Mouse (Mus musculus) forebrain, embryonic 11.5 days (tissue): ENCODE results near the gene Oit3. TPM values are rescaled to one million over a fixed set of nuclear protein-coding genes. Genes with fewer than 3 reads are reported as not detected.
"Not testable (repeated sequence)": the region's sequence is repeated elsewhere in the genome, so short reads cannot be mapped to it uniquely, and the experiment has no call there.

Experiments used
- ATAC-seq: fragments of 200-750 bp; cut with Nextera tagmentation; replicated peaks from 2 replicates; pipeline ENCODE4 v1.8.0; 2017; ENCODE audit warnings: moderate TSS enrichment; ENCODE audit not compliant: low FRiP score
- DNase-seq: peaks from one replicate; pipeline ENCODE4 v3.0.0-alpha.2; 2017; ENCODE audit warnings: low spot score
- H3K27ac ChIP-seq: fragments of 300-500 bp; sonication (generic); 2 replicates; pipeline ENCODE4 v1.5.1; 2014; ENCODE audit warnings: low read depth, low read length
- H3K27me3 ChIP-seq: fragments of 300-500 bp; sonication (generic); 2 replicates; pipeline ENCODE4 v1.6.1; 2014; ENCODE audit warnings: mild to moderate bottlenecking, low read length, mixed read lengths; ENCODE audit not compliant: control insufficient read depth, insufficient read depth
- H3K36me3 ChIP-seq: fragments of 300-500 bp; sonication (generic); 2 replicates; pipeline ENCODE4 v1.6.1; 2014; ENCODE audit warnings: mild to moderate bottlenecking, low read length, moderate library complexity, mixed read lengths; ENCODE audit not compliant: control insufficient read depth, insufficient read depth
- H3K4me1 ChIP-seq: fragments of 300-500 bp; sonication (generic); replicated peaks from 2 replicates; pipeline ENCODE4 v1.6.1; 2014; ENCODE audit warnings: low read length, mixed read lengths; ENCODE audit not compliant: control insufficient read depth, insufficient read depth
- H3K4me2 ChIP-seq: fragments of 300-500 bp; sonication (generic); 2 replicates; pipeline ENCODE4 v1.6.1; 2014; ENCODE audit warnings: low read depth, mild to moderate bottlenecking, low read length, moderate library complexity, mixed read lengths; ENCODE audit not compliant: severe bottlenecking
- H3K4me3 ChIP-seq: fragments of 300-500 bp; sonication (generic); 2 replicates; pipeline ENCODE4 v1.5.1; 2014; ENCODE audit warnings: low read depth, low read length
- H3K9ac ChIP-seq: fragments of 300-500 bp; sonication (generic); 2 replicates; pipeline ENCODE4 v1.6.1; 2014; ENCODE audit warnings: low read length
- H3K9me3 ChIP-seq: fragments of 300-500 bp; sonication (generic); 2 replicates; pipeline ENCODE4 v1.6.1; 2016; ENCODE audit warnings: low read length, mixed read lengths; ENCODE audit not compliant: control insufficient read depth
- WGBS: fragments of 180-500 bp; shearing (Covaris S2); extraction: QIAGEN DNeasy Blood & Tissue Kit; methylation state at CpG from one replicate; pipeline ENCODE4 v1.1.7; 2014; 5-methylcytosine and 5-hydroxymethylcytosine counted together
- polyA plus RNA-seq: library from polyadenylated mRNA; unstranded; fragments of >200 nt; fragmentation: Nextera tagmentation; extraction: Ambion mirVana; gene quantifications from 2 replicates; pipeline ENCODE4 v1.2.1, GENCODE M21; 2014

Oit3 gene
- polyA plus RNA-seq, 1 experiment from 2014 or later = 0.72 TPM

GRCm38 (mm10) chr10:59391907-59392306, 49.7 kb downstream of the Oit3 start:
- Histone ChIP-seq H3K27me3 (no peaks in the 10 kb centered on the region), H3K36me3 (no peaks in the 10 kb centered on the region), H3K4me3 (no peak overlapping the region), H3K9me3 (no peaks in the 10 kb centered on the region; the same call in 1 of the 2 replicates), H3K9ac (no peak overlapping the region), H3K27ac (no peak overlapping the region), H3K4me2 (no peak overlapping the region), H3K4me1 (no peaks in the 10 kb centered on the region)
- ATAC-seq (no peak), DNase-seq (no peak)
- WGBS = 82% methylated on average over 4 of the region's 4 CpGs

- 96% methylated on average over 3 of the region's 3 CpGs for WGBS
- H3K27me3 ChIP-seq = no peaks in the 10 kb centered on the region
- DNase-seq (no peak), ATAC-seq (no peak)
- no peaks in the 10 kb centered on the region; the same call in 1 of the 2 replicates for H3K9me3 ChIP-seq
- no peak overlapping the region for H3K27ac ChIP-seq
- no peaks in the 10 kb centered on the region for H3K4me1 ChIP-seq
- no peak overlapping the region for H3K4me3 ChIP-seq
- no peaks in the 10 kb centered on the region for H3K36me3 ChIP-seq
- no peak overlapping the region for H3K4me2 ChIP-seq
- no peak overlapping the region for H3K9ac ChIP-seq
Measured at GRCm38 (mm10) chr10:59389652-59390051, 51.9 kb downstream of the Oit3 start.

- no peak for ATAC-seq
- H3K27me3 ChIP-seq = no peaks in the 10 kb centered on the region
- no peaks in the 10 kb centered on the region; the same call in 1 of the 2 replicates for H3K9me3 ChIP-seq
- no peak overlapping the region for H3K27ac ChIP-seq
- DNase-seq = no peak
- no peaks in the 10 kb centered on the region for H3K36me3 ChIP-seq
- no peaks in the 10 kb centered on the region for H3K4me1 ChIP-seq
- no peak overlapping the region for H3K9ac ChIP-seq
- H3K4me3 ChIP-seq = no peak overlapping the region
- WGBS = 88% methylated on average over 7 of the region's 8 CpGs
- H3K4me2 ChIP-seq = no peak overlapping the region
Measured at GRCm38 (mm10) chr10:59386951-59387350, 54.6 kb downstream of the Oit3 start.

- not testable (repeated sequence) for H3K9me3 ChIP-seq, ATAC-seq, H3K9ac ChIP-seq, DNase-seq, H3K4me3 ChIP-seq, H3K4me1 ChIP-seq, H3K27me3 ChIP-seq, H3K27ac ChIP-seq, H3K36me3 ChIP-seq, H3K4me2 ChIP-seq
- 80% methylated on average over 5 of the region's 10 CpGs for WGBS
Measured at GRCm38 (mm10) chr10:59381563-59381962, 60.0 kb downstream of the Oit3 start.

GRCm38 (mm10) chr10:59380411-59380821, 61.2 kb downstream of the Oit3 start:
- H3K4me2 ChIP-seq = no peak overlapping the region
- 74% methylated on average over 2 of the region's 2 CpGs for WGBS
- DNase-seq (no peak), ATAC-seq (no peak)
- no peak overlapping the region for H3K9ac ChIP-seq
- H3K27ac ChIP-seq = no peak overlapping the region
- H3K27me3 ChIP-seq = no peaks in the 10 kb centered on the region
- no peaks in the 10 kb centered on the region for H3K9me3 ChIP-seq
- no peak overlapping the region for H3K4me3 ChIP-seq
- H3K4me1 ChIP-seq = no peaks in the 10 kb centered on the region
- no peaks in the 10 kb centered on the region for H3K36me3 ChIP-seq

- 54% methylated on average over 3 of the region's 3 CpGs for WGBS
- Histone ChIP-seq H3K9me3 (no peaks in the 10 kb centered on the region), H3K36me3 (no peaks in the 10 kb centered on the region), H3K27ac (no peak overlapping the region), H3K4me3 (no peak overlapping the region), H3K4me1 (no peaks in the 10 kb centered on the region), H3K4me2 (no peak overlapping the region), H3K9ac (no peak overlapping the region), H3K27me3 (no peaks in the 10 kb centered on the region)
- no peak for DNase-seq
- ATAC-seq = no peak
Measured at GRCm38 (mm10) chr10:59379927-59380326, 61.7 kb downstream of the Oit3 start.

GRCm38 (mm10) chr10:59378728-59379127, 62.9 kb downstream of the Oit3 start:
- ATAC-seq (no peak), DNase-seq (no peak)
- Histone ChIP-seq H3K36me3 (no peaks in the 10 kb centered on the region), H3K4me2 (no peak overlapping the region), H3K4me1 (no peaks in the 10 kb centered on the region), H3K4me3 (no peak overlapping the region), H3K9me3 (no peaks in the 10 kb centered on the region), H3K27me3 (no peaks in the 10 kb centered on the region), H3K9ac (no peak overlapping the region), H3K27ac (no peak overlapping the region)
- 92% methylated on average over 4 of the region's 4 CpGs for WGBS

- Histone ChIP-seq H3K4me3 (no peak overlapping the region), H3K36me3 (peaks cover 2% of the 10 kb centered on the region; the same call in 1 of the 2 replicates), H3K4me1 (no peaks in the 10 kb centered on the region), H3K27ac (no peak overlapping the region), H3K4me2 (no peak overlapping the region), H3K9me3 (no peaks in the 10 kb centered on the region), H3K9ac (no peak overlapping the region), H3K27me3 (no peaks in the 10 kb centered on the region)
- no peak for ATAC-seq
- no peak for DNase-seq
- WGBS = 95% methylated on average over 10 of the region's 10 CpGs
Measured at GRCm38 (mm10) chr10:59377906-59378305, 63.7 kb downstream of the Oit3 start.
